ENCODE assay signal across 10 mouse cellular contexts in genomic region chr10:60931891-60932378, GRCm38 (mm10).
A peak's percentile ranks its signal among the peaks of the same experiment; 100 is the strongest.
DNase-seq lines count a peak whose midpoint lies in the region; ATAC-seq and TF ChIP-seq lines count a peak whose summit lies in the region.
"Had no signal": no experiment of that assay in that cellular context is flagged by ENCODE, and none has a peak within 500 bp of the region (broad histone marks: within the 10 kb centered on the region; RNA-seq: fewer than 3 reads in every experiment).

No protein-coding gene starts in this region.

- no peak for ATAC-seq in hindbrain, postnatal 0 days
- no peak for ATAC-seq in hindbrain, embryonic 14.5 days (ENCODE audit: low FRiP score)
- no peak for ATAC-seq in liver, embryonic 12.5 days
- ATAC-seq in erythroid progenitor cell, adult 5-6 weeks (replicated peaks; ENCODE audit: low FRiP score, poor library complexity, severe bottlenecking) = no peak
- no peak for ATAC-seq in forebrain, embryonic 12.5 days (ENCODE audit: low FRiP score)

- H3K9ac ChIP-seq in hindbrain, postnatal 0 days (replicated peaks; ENCODE audit: low read length) = no peak overlapping the region
- H3K9ac ChIP-seq in hindbrain, embryonic 14.5 days = no peak overlapping the region
- H3K9ac ChIP-seq in liver, embryonic 12.5 days = no peak overlapping the region
- no peak overlapping the region for H3K9ac ChIP-seq in forebrain, embryonic 12.5 days
- H3K9ac ChIP-seq: limb, embryonic 12.5 days had no signal

- DNase-seq in hindbrain, postnatal 0 days (ENCODE audit: low spot score) = peak; percentile 46
- no peak for DNase-seq in hindbrain, embryonic 14.5 days (ENCODE audit: low spot score)
- peak; percentile 6 for DNase-seq in thymus, postnatal 25 days
- DNase-seq in thymus, adult 18-20 months = no peak
- DNase-seq in right cerebral cortex, postnatal 10 days (ENCODE audit: low spot score in 2 of 2) = no peak

- TF ChIP-seq CTCF in hindbrain, postnatal 0 days (IDR thresholded peaks at IDR 0.05; ENCODE audit: low read depth) = no peak

- H3K27ac ChIP-seq in hindbrain, postnatal 0 days = no peak overlapping the region
- no peak overlapping the region for H3K27ac ChIP-seq in hindbrain, embryonic 14.5 days
- 0 out of 2 replicates have a peak overlapping the region, but pooled peaks have one; percentile 39 for H3K27ac ChIP-seq in liver, embryonic 12.5 days
- H3K27ac ChIP-seq in forebrain, embryonic 12.5 days = no peak overlapping the region
- H3K27ac ChIP-seq: limb, embryonic 12.5 days had no signal

- H3K4me3 ChIP-seq in hindbrain, postnatal 0 days (ENCODE audit: low read length) = no peak overlapping the region
- no peak overlapping the region for H3K4me3 ChIP-seq in hindbrain, embryonic 14.5 days (replicated peaks; ENCODE audit: low read length)
- no peak overlapping the region for H3K4me3 ChIP-seq in liver, embryonic 12.5 days
- no peak overlapping the region for H3K4me3 ChIP-seq in forebrain, embryonic 12.5 days (replicated peaks)
- H3K4me3 ChIP-seq: erythroblast, embryonic 14.5 days; limb, embryonic 12.5 days had no signal

- WGBS in hindbrain, postnatal 0 days = 45% methylated on average over 22 of the region's 22 CpGs
- 58% methylated on average over 22 of the region's 22 CpGs for WGBS in hindbrain, embryonic 14.5 days
- WGBS in liver, embryonic 12.5 days (ENCODE audit: insufficient replicate concordance) = 30% methylated on average over 22 of the region's 22 CpGs
- WGBS in forebrain, embryonic 12.5 days = 65% methylated on average over 22 of the region's 22 CpGs

- H3K36me3 ChIP-seq in hindbrain, postnatal 0 days (ENCODE audit: insufficient read depth, low read length) = no peaks in the 10 kb centered on the region
- H3K36me3 ChIP-seq in hindbrain, embryonic 14.5 days (replicated peaks; ENCODE audit: control insufficient read depth, insufficient read depth) = no peaks in the 10 kb centered on the region
- H3K36me3 ChIP-seq in liver, embryonic 12.5 days = no peaks in the 10 kb centered on the region
- H3K36me3 ChIP-seq in forebrain, embryonic 12.5 days (replicated peaks) = no peaks in the 10 kb centered on the region
- H3K36me3 ChIP-seq: limb, embryonic 12.5 days had no signal

- H3K4me1 ChIP-seq in hindbrain, postnatal 0 days (ENCODE audit: insufficient read depth, low read length) = 0 out of 2 replicates have a peak, but pooled peaks cover 5% of the 10 kb centered on the region
- peaks cover 13% of the 10 kb centered on the region for H3K4me1 ChIP-seq in hindbrain, embryonic 14.5 days (replicated peaks; ENCODE audit: control insufficient read depth, insufficient read depth, low read length)
- peaks cover 23% of the 10 kb centered on the region for H3K4me1 ChIP-seq in liver, embryonic 12.5 days
- H3K4me1 ChIP-seq in forebrain, embryonic 12.5 days = peaks cover 49% of the 10 kb centered on the region

- H3K9me3 ChIP-seq in hindbrain, postnatal 0 days (ENCODE audit: low read length) = no peaks in the 10 kb centered on the region
- no peaks in the 10 kb centered on the region for H3K9me3 ChIP-seq in hindbrain, embryonic 14.5 days (ENCODE audit: control insufficient read depth, low read length)
- no peaks in the 10 kb centered on the region for H3K9me3 ChIP-seq in liver, embryonic 12.5 days (replicated peaks)
- no peaks in the 10 kb centered on the region for H3K9me3 ChIP-seq in forebrain, embryonic 12.5 days
- H3K9me3 ChIP-seq: limb, embryonic 12.5 days had no signal

- no peak overlapping the region for H3K4me2 ChIP-seq in hindbrain, postnatal 0 days (ENCODE audit: low read depth, low read length)
- H3K4me2 ChIP-seq in hindbrain, embryonic 14.5 days (replicated peaks) = no peak overlapping the region
- peak overlapping the region; percentile 36 for H3K4me2 ChIP-seq in liver, embryonic 12.5 days
- H3K4me2 ChIP-seq in forebrain, embryonic 12.5 days = no peak overlapping the region
- H3K4me2 ChIP-seq: limb, embryonic 12.5 days had no signal

- no peaks in the 10 kb centered on the region for H3K27me3 ChIP-seq in hindbrain, postnatal 0 days (ENCODE audit: insufficient read depth, low read length)
- 0 out of 2 replicates have a peak, but pooled peaks cover 4% of the 10 kb centered on the region for H3K27me3 ChIP-seq in hindbrain, embryonic 14.5 days (ENCODE audit: control insufficient read depth, insufficient read depth, low read length)
- H3K27me3 ChIP-seq in liver, embryonic 12.5 days (replicated peaks) = peaks cover 8% of the 10 kb centered on the region
- peaks cover 25% of the 10 kb centered on the region; the same call in 1 of the 2 replicates for H3K27me3 ChIP-seq in forebrain, embryonic 12.5 days

Comparison
In these comparisons a context has a peak if more than half of its experiments do, and no peak if none do; other contexts are left out.
1. DNase-seq: peak in hindbrain, postnatal 0 days (single experiment) and thymus, postnatal 25 days (single experiment); none in hindbrain, embryonic 14.5 days (single experiment), thymus, adult 18-20 months (0 of 2) and right cerebral cortex, postnatal 10 days (0 of 2).